Mouse (Mus musculus) heart, adult 10 weeks (tissue): Measurements from ENCODE around the gene Pak4. TPM values are rescaled to one million over a fixed set of nuclear protein-coding genes. Genes with fewer than 3 reads are reported as not detected.

ENCODE experiments used
- polyA plus RNA-seq: library from polyadenylated mRNA; stranded (reverse); fragments of 350-450 nt; fragmentation: Illumina TruSeq; extraction: RNeasy Lipid Tissue Mini Kit (QIAGEN cat#74804); gene quantifications from one replicate; pipeline ENCODE4 v1.2.3, GENCODE M21; 2014; ENCODE audit warnings: low read depth, low replicate concordance

The Pak4 gene
- polyA plus RNA-seq: 6.9 TPM

DNA sequence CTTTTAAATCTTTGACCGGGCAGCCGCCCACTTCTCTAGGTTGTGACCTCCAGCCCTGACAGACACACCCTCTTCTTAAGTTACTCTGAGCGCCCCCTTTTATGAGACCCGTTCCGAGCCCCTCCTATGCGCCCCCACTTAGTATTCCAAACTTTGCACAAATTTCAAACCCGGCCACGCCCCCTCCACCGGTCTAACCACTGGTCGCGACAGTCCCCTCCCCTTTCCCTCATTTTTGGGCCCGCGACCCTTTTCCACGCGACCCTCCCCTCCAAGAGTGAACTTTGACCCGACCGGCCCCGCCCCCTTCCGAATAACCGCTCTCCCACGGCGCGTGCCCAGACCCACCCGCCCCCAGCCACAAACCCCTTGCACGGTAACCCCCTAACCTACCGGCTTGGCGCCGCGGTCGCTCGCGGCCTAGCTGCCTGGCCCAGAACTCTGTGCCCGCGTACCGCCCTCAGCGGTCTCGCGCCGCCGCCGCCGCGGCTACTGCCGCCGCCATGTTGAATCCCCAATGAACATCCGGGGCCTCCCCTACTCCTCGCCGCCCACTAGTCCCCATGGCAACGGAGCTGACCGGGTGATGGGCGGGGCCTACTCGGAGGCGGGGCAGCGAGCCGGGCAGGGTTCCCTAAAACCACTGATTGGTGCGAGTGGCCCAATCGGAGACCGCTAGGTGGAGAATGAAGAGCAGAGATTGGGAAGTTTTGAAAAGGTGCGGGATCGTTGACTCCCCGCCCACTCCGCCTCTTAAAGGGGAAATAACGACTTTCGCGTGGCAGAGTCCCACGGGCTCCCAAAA lies at the start of gene Pak4, which contains the start of gene Samd4b:
Pak4 (minus strand) TSS at position 544 of the 805 bp plus-strand sequence.
Samd4b (minus strand) TSS at position 503 of the 805 bp plus-strand sequence.

DNA sequence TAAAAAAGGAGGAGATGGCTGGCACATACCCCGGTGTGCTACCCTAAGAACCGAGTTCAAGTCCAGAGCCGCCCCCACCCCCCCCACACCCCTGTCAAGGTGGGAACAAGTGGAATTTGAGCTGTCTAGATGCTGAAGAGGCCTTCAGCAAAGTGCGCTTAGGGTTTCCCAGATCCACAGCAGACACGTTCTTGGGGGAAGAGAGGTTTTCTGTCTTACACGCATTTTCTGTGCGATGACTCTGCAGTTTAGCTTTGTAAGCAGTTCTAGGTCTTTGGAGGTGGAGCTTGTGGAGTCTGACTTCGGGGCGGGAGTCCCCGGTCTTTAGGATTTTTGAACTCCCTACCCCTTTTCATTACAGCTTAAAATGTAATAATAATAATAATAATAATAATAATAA lies 33.1 kb upstream of the Pak4 start, which contains the start of gene Acp7:
Acp7 (minus strand) TSS at position 260 of the 400 bp plus-strand sequence.

DNA sequence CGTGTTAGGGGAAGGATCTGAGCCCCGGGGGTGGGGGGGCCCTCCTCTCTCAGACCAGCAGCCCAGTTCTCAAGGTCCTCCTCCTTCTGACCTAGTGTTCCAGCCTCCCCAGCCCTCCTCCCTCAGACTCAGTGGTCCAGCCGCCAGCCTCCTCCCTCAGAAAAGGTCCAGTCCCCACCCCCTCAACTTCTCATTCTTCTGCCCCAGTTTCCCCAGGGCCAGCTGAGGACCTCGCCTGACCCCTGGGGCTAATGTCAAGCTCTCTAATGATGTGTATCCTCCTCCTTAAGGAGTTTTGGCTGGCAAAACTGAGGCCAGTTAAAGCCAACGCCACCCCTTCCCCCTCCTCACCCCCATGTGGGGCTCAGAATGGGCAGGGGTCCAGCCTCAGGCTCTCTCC lies 50.8 kb downstream of the Pak4 start, which contains the start of gene Nccrp1:
Nccrp1 (minus strand) TSS at position 101 of the 400 bp plus-strand sequence.

DNA sequence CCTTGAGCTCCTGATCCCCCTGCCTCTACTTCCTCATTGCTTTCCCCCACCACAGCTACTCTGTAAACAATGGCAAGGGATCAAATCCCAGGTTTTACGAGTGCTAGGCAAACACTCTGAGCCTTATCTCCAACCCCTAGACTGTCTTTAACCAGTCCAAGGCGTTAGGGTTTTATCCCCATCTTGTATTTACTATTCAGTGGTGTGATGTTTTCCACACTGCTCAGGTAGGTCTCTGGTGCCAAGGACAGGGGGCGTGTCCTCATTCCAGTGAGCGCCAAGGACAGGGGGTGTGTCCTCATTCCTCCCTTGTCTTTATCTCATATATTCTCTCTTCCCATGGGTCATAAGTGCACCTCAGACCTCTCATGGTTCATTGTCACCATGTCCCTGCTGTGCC lies 57.5 kb downstream of the Pak4 start, which contains the start of gene Sycn:
Sycn (plus strand) TSS at position 360 of the 400 bp plus-strand sequence.

DNA sequence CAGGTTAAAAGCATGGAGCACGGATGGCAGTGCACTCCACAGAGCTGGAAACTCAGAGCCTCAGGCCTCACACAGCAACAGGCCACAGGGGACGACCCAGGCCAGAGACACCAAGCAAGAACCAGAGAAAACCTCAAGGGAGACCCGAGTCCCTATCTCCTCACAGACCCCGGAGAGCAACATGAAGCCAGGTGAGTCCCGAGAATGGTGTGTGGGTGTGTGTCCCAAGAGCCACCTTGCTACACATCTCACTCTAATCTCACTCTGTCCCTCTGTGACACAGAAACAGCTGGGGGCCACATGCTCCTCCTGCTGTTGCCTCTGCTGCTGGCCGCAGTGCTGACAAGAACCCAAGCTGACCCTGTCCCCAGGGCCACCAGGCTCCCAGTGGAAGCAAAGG lies 75.4 kb downstream of the Pak4 start, which contains the start of gene Ifnl3:
Ifnl3 (plus strand) TSS at position 301 of the 400 bp plus-strand sequence.

DNA sequence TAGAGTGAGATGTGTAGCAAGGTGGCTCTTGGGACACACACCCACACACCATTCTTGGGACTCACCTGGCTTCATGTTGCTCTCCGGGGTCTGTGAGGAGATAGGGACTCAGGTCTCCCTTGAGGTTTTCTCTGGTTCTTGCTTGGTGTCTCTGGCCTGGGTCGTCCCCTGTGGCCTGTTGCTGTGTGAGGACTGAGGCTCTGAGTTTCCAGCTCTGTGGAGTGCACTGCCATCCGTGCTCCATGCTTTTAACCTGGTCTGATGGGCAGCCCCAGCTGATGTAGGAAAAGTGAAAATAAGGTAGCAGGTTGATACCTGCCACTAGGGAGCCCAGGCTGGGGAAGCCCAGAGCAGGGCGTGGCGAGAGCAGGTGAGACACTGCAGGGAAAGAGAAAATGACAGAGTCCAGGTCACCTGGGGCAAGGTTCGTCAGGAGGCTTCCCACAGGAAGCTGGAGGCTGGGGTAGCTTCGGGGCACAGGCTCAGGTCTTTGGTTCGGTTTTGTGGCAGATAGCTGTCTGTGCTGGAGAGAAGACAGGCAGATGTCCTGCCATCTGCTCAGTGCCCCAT lies 87.5 kb downstream of the Pak4 start, which contains the start of gene Ifnl2:
Ifnl2 (minus strand) TSS at position 51 of the 570 bp plus-strand sequence.

Other genes starting within 250 kb of the Pak4 start
- gene Rps16, start 247.5 kb downstream of the Pak4 start, polyA plus RNA-seq: 485 TPM
- 18.8 TPM for gene Plekhg2, start 225.6 kb downstream of the Pak4 start, polyA plus RNA-seq
- 24.9 TPM for gene Zfp36, start 217.9 kb downstream of the Pak4 start, polyA plus RNA-seq
- gene Med29, start 205.5 kb downstream of the Pak4 start, polyA plus RNA-seq: 27.4 TPM
- gene Paf1, start 205.2 kb downstream of the Pak4 start, polyA plus RNA-seq: 87.3 TPM
- gene Gmfg, start 160.7 kb downstream of the Pak4 start, polyA plus RNA-seq: 6.0 TPM
- 0.94 TPM for gene Lrfn1, start 146.2 kb downstream of the Pak4 start, polyA plus RNA-seq
- gene Ifnl2, start 87.7 kb downstream of the Pak4 start, polyA plus RNA-seq: not detected
- not detected for gene Ifnl3, start 75.3 kb downstream of the Pak4 start, polyA plus RNA-seq
- not detected for gene Sycn, start 57.3 kb downstream of the Pak4 start, polyA plus RNA-seq
- not detected for gene Nccrp1, start 50.9 kb downstream of the Pak4 start, polyA plus RNA-seq
- gene Samd4b, start within 50 bp of the Pak4 start, polyA plus RNA-seq: 22.0 TPM
- not detected for gene Acp7, start 33.1 kb upstream of the Pak4 start, polyA plus RNA-seq
- 0.76 TPM for gene Fbxo27, start 94.7 kb upstream of the Pak4 start, polyA plus RNA-seq
- 1.4 TPM for gene Fbxo17, start 118.6 kb upstream of the Pak4 start, polyA plus RNA-seq
- gene Mrps12, start 143.6 kb upstream of the Pak4 start, polyA plus RNA-seq: 85.7 TPM
- 13.4 TPM for gene Sars2, start 143.8 kb upstream of the Pak4 start, polyA plus RNA-seq
- gene Ccer2, start 158.0 kb upstream of the Pak4 start, polyA plus RNA-seq: not detected
- 109 TPM for gene Sirt2, start 168.6 kb upstream of the Pak4 start, polyA plus RNA-seq
- gene Nfkbib, start 169.3 kb upstream of the Pak4 start, polyA plus RNA-seq: 32.4 TPM
- 2.2 TPM for gene Rinl, start 190.8 kb upstream of the Pak4 start, polyA plus RNA-seq
- gene Hnrnpl, start 210.4 kb upstream of the Pak4 start, polyA plus RNA-seq: 198 TPM
- 2,567 TPM for gene Ech1, start 227.0 kb upstream of the Pak4 start, polyA plus RNA-seq
- 109 TPM for gene Lgals4, start 235.7 kb upstream of the Pak4 start, polyA plus RNA-seq